8 mouse cellular contexts compared by ENCODE assay signal in genomic region chr12:108894432-108894816, GRCm38 (mm10). TPM values are rescaled to one million over a fixed set of nuclear protein-coding genes. Genes with fewer than 3 reads are reported as not detected.
A peak's percentile ranks its signal among the peaks of the same experiment; 100 is the strongest.
DNase-seq lines count a peak whose midpoint lies in the region; ATAC-seq and TF ChIP-seq lines count a peak whose summit lies in the region.

No protein-coding gene starts in this region.

- peak overlapping the region; percentile 88 for H3K9ac ChIP-seq in heart, embryonic 12.5 days
- peak overlapping the region; percentile 73 for H3K9ac ChIP-seq in forebrain, embryonic 14.5 days (ENCODE audit: low read length)
- H3K9ac ChIP-seq in liver, embryonic 15.5 days = peak overlapping the region; percentile 66

- H3K27me3 ChIP-seq in heart, embryonic 12.5 days (replicated peaks) = no peaks in the 10 kb centered on the region
- H3K27me3 ChIP-seq in E14TG2a.4 (ENCODE audit: insufficient read depth, low read length) = no peaks in the 10 kb centered on the region
- no peaks in the 10 kb centered on the region for H3K27me3 ChIP-seq in forebrain, embryonic 14.5 days (replicated peaks; ENCODE audit: control insufficient read depth, insufficient read depth, low read length)
- no peaks in the 10 kb centered on the region for H3K27me3 ChIP-seq in liver, embryonic 15.5 days

- ATAC-seq in heart, embryonic 12.5 days (ENCODE audit: insufficient number of reproducible peaks, low FRiP score) = peak; percentile 8; the same call in 1 of the 2 replicates
- no peak for ATAC-seq in forebrain, embryonic 14.5 days
- ATAC-seq in liver, embryonic 15.5 days (ENCODE audit: insufficient read depth) = peak; percentile 1

- peaks cover 22% of the 10 kb centered on the region for H3K4me1 ChIP-seq in heart, embryonic 12.5 days (replicated peaks)
- peaks cover 38% of the 10 kb centered on the region for H3K4me1 ChIP-seq in E14TG2a.4 (replicated peaks; ENCODE audit: low read depth, low read length)
- H3K4me1 ChIP-seq in forebrain, embryonic 14.5 days (ENCODE audit: control insufficient read depth, insufficient read depth, low read length) = peaks cover 11% of the 10 kb centered on the region
- H3K4me1 ChIP-seq in liver, embryonic 15.5 days (replicated peaks) = peaks cover 28% of the 10 kb centered on the region

- intact Hi-C loops in heart, postnatal 25 days (cut with DNase I) = loop anchor here (5.0 to 10.0 kb wide), 3 partner anchors 57 to 340 kb away; partner anchors contain the start of genes Evl, Slc25a29 and Slc25a47
- intact Hi-C loops in left cerebral cortex, postnatal 25 days (cut with DNase I) = no loop called here

- TF ChIP-seq CTCF in E14TG2a.4 (conservative IDR thresholded peaks at IDR 0.05; ENCODE audit: low read length) = no peak

- peak overlapping the region; percentile 95 for H3K4me2 ChIP-seq in heart, embryonic 12.5 days
- peak overlapping the region; percentile 74 for H3K4me2 ChIP-seq in forebrain, embryonic 14.5 days (ENCODE audit: low read length)
- peak overlapping the region; percentile 89 for H3K4me2 ChIP-seq in liver, embryonic 15.5 days

- 0 out of 2 replicates have a peak overlapping the region, but pooled peaks have one; percentile 39 for H3K27ac ChIP-seq in heart, embryonic 12.5 days (ENCODE audit: poor library complexity, severe bottlenecking)
- no peak overlapping the region for H3K27ac ChIP-seq in forebrain, embryonic 14.5 days (ENCODE audit: low read depth, low read length)
- peak overlapping the region; percentile 54; the same call in 1 of the 2 replicates for H3K27ac ChIP-seq in liver, embryonic 15.5 days (replicated peaks)

- no peaks in the 10 kb centered on the region for H3K9me3 ChIP-seq in heart, embryonic 12.5 days (replicated peaks)
- H3K9me3 ChIP-seq in E14TG2a.4 (ENCODE audit: low read length) = no peaks in the 10 kb centered on the region
- H3K9me3 ChIP-seq in forebrain, embryonic 14.5 days (replicated peaks; ENCODE audit: control insufficient read depth, low read length) = no peaks in the 10 kb centered on the region
- H3K9me3 ChIP-seq in liver, embryonic 15.5 days (replicated peaks) = no peaks in the 10 kb centered on the region

- 2% methylated on average over 7 of the region's 7 CpGs for WGBS in heart, embryonic 12.5 days
- 4% methylated on average over 7 of the region's 7 CpGs for WGBS in forebrain, embryonic 14.5 days
- WGBS in liver, embryonic 15.5 days (ENCODE audit: insufficient replicate concordance) = 2% methylated on average over 7 of the region's 7 CpGs

- no peak for DNase-seq in heart, postnatal 25 days (ENCODE audit: low spot score)
- no peak for DNase-seq in forebrain, embryonic 14.5 days (ENCODE audit: low spot score)
- no peak for DNase-seq in frontal cortex, postnatal 10 days (ENCODE audit: low spot score in 2 of 2)
- DNase-seq in thymus, postnatal 25 days = no peak
- DNase-seq in left cerebral cortex, postnatal 25 days (ENCODE audit: low spot score in 2 of 2) = no peak

- peaks cover 8% of the 10 kb centered on the region; the same call in 1 of the 2 replicates for H3K36me3 ChIP-seq in heart, embryonic 12.5 days
- H3K36me3 ChIP-seq in E14TG2a.4 (ENCODE audit: insufficient read depth, low read length) = peaks cover 53% of the 10 kb centered on the region
- H3K36me3 ChIP-seq in forebrain, embryonic 14.5 days (ENCODE audit: control insufficient read depth, insufficient read depth, low read length) = peaks cover 13% of the 10 kb centered on the region; the same call in 1 of the 2 replicates
- peaks cover 12% of the 10 kb centered on the region for H3K36me3 ChIP-seq in liver, embryonic 15.5 days (replicated peaks)

- peak overlapping the region; percentile 98 for H3K4me3 ChIP-seq in heart, embryonic 12.5 days
- H3K4me3 ChIP-seq in E14TG2a.4 (replicated peaks; ENCODE audit: low read length) = peak overlapping the region; percentile 97
- H3K4me3 ChIP-seq in forebrain, embryonic 14.5 days (ENCODE audit: low read depth, low read length) = peak overlapping the region; percentile 66
- peak overlapping the region; percentile 81 for H3K4me3 ChIP-seq in liver, embryonic 15.5 days (replicated peaks)

RNA-seq across cellular contexts. Expression of gene Wars, which starts 0.5 kb away (rescaled TPM):
- polyA plus RNA-seq in heart, embryonic 12.5 days (2016; fragmentation: Nextera tagmentation; extraction: Ambion mirVana) = 70.0 and 71.5 TPM in 2 replicates
- 10 to 100 TPM; 33.6 to 35.8 TPM for total RNA-seq in heart, postnatal 25 days (2021)
- polyA plus RNA-seq in forebrain, embryonic 14.5 days (2014; fragmentation: Nextera tagmentation; extraction: Ambion mirVana) = 101 and 113 TPM in 2 replicates
- 25.6 and 25.9 TPM in 2 replicates for polyA plus RNA-seq in liver, embryonic 15.5 days (2015; fragmentation: Nextera tagmentation; extraction: Ambion mirVana)
- 10 to 100 TPM; 87.2 to 93.6 TPM for total RNA-seq in left cerebral cortex, postnatal 25 days (2021)

RNA-seq across cellular contexts. Expression of gene Wdr25, which starts 1.0 kb away (rescaled TPM):
- 5.6 and 5.8 TPM in 2 replicates for polyA plus RNA-seq in heart, embryonic 12.5 days (2016; fragmentation: Nextera tagmentation; extraction: Ambion mirVana)
- 1 to 10 TPM; 3.9 TPM for total RNA-seq in heart, postnatal 25 days (2021)
- polyA plus RNA-seq in forebrain, embryonic 14.5 days (2014; fragmentation: Nextera tagmentation; extraction: Ambion mirVana) = 3.5 and 3.7 TPM in 2 replicates
- 2.2 and 2.4 TPM in 2 replicates for polyA plus RNA-seq in liver, embryonic 15.5 days (2015; fragmentation: Nextera tagmentation; extraction: Ambion mirVana)
- 10 to 100 TPM in 1 of 2 experiments, 1 to 10 TPM in 1; 7.8 to 12.0 TPM for total RNA-seq in left cerebral cortex, postnatal 25 days (2021)

RNA-seq across cellular contexts. Expression of gene Slc25a47, which starts 58.6 kb away (rescaled TPM):
- 5.2 and 5.4 TPM in 2 replicates for polyA plus RNA-seq in heart, embryonic 12.5 days (2016; fragmentation: Nextera tagmentation; extraction: Ambion mirVana)
- 1 to 10 TPM; 5.9 to 9.3 TPM for total RNA-seq in heart, postnatal 25 days (2021)
- 14.1 and 17.3 TPM in 2 replicates for polyA plus RNA-seq in forebrain, embryonic 14.5 days (2014; fragmentation: Nextera tagmentation; extraction: Ambion mirVana)
- 13.2 and 23.3 TPM in 2 replicates for polyA plus RNA-seq in liver, embryonic 15.5 days (2015; fragmentation: Nextera tagmentation; extraction: Ambion mirVana)
- 10 to 100 TPM in 1 of 2 experiments, 1 to 10 TPM in 1; 9.5 to 11.4 TPM for total RNA-seq in left cerebral cortex, postnatal 25 days (2021)

RNA-seq across cellular contexts. Expression of gene Slc25a29, which starts 58.7 kb away (rescaled TPM):
- polyA plus RNA-seq in heart, embryonic 12.5 days (2016; fragmentation: Nextera tagmentation; extraction: Ambion mirVana) = 3.0 and 3.3 TPM in 2 replicates
- 10 to 100 TPM in 1 of 2 experiments, 1 to 10 TPM in 1; 9.8 to 14.1 TPM for total RNA-seq in heart, postnatal 25 days (2021)
- polyA plus RNA-seq in forebrain, embryonic 14.5 days (2014; fragmentation: Nextera tagmentation; extraction: Ambion mirVana) = 21.7 and 23.4 TPM in 2 replicates
- 1.3 and 1.4 TPM in 2 replicates for polyA plus RNA-seq in liver, embryonic 15.5 days (2015; fragmentation: Nextera tagmentation; extraction: Ambion mirVana)
- 10 to 100 TPM; 15.6 to 16.6 TPM for total RNA-seq in left cerebral cortex, postnatal 25 days (2021)
